Mouse (Mus musculus): Measurements from ENCODE around the gene Rdh13.

DNA sequence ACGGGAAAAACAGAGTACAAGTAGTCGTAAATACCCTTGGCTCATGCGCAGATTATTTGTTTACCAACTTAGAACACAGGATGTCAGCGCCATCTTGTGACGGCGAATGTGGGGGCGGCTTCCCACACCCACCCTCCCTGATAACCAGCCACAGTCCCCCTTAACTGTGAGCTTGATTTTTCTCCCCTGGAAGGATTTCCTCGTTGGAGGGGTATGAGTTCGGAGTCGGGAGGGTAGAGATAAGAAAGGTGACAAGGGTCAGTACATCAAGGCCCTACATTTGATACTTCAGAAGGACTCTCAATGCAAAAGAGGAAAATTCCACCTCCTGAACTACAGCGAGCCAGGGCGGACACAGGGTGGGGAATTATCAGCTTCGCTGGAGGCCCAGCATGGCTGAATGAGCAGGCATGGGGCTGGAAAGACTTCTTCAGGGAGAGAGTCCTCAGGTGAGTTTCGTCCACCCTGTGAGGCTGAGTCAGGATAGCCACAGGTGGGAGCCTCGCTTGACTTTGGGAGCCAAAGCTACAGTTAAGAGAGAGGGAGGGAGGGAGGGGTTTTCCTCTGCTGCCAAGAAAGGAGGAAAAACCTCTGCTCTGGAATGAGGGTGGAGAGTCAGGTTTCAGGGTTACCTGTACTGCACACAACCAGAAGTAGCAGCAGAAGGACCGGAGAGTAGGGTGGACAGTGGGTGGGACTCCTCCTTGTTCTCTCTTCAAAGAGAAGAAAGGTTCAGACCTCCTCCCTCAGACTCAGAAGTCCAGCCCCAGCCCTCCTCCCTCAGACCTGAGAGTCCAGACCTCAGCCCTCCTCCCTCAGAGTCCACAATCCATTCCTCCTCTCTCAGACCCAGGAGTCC, 15.4 kb upstream of the Rdh13 start, which contains the start of gene Eps8l1:
- no peak for TF ChIP-seq MAX (IDR thresholded peaks at IDR 0.05)
- no peak for TF ChIP-seq CTCF (IDR thresholded peaks at IDR 0.05; ENCODE audit: control insufficient read depth, insufficient read depth, insufficient read length)
- TF ChIP-seq MYOG (IDR thresholded peaks at IDR 0.05; ENCODE audit: control insufficient read depth, extremely low read depth, insufficient read length): no peak
- no peak for TF ChIP-seq MYOD1 (IDR thresholded peaks at IDR 0.05; ENCODE audit: control insufficient read depth, insufficient read length, low read depth)
- TF ChIP-seq USF1 (IDR thresholded peaks at IDR 0.05; ENCODE audit: low read depth): no peak

Measured in C2C12 (cell line).